Mouse (Mus musculus) hindbrain, embryonic 10.5 days (tissue): ENCODE results near the gene Slco1a4. TPM values are rescaled to one million over a fixed set of nuclear protein-coding genes. Genes with fewer than 3 reads are reported as not detected.

Experiments
- DNase-seq: peaks from one replicate; pipeline ENCODE4 v3.0.0-alpha.2; 2017; ENCODE audit warnings: low spot score
- H3K27ac ChIP-seq: fragments of 300-500 bp; sonication (generic); 2 replicates; pipeline ENCODE4 v1.5.1; 2016; ENCODE audit warnings: mild to moderate bottlenecking, moderate library complexity
- H3K27me3 ChIP-seq: fragments of 300-500 bp; sonication (generic); 2 replicates; pipeline ENCODE4 v1.6.1; 2016; ENCODE audit warnings: mild to moderate bottlenecking; ENCODE audit not compliant: poor library complexity, insufficient read depth, severe bottlenecking
- H3K36me3 ChIP-seq: fragments of 300-500 bp; sonication (generic); 2 replicates; pipeline ENCODE4 v1.6.1; 2016; ENCODE audit warnings: mild to moderate bottlenecking, moderate library complexity
- H3K4me1 ChIP-seq: fragments of 300-500 bp; sonication (generic); replicated peaks from 2 replicates; pipeline ENCODE4 v1.6.1; 2016; ENCODE audit warnings: mild to moderate bottlenecking
- H3K4me3 ChIP-seq: fragments of 300-500 bp; sonication (generic); 2 replicates; pipeline ENCODE4 v1.5.1; 2016; ENCODE audit warnings: mild to moderate bottlenecking, moderate library complexity
- H3K9me3 ChIP-seq: fragments of 300-500 bp; sonication (generic); 2 replicates; pipeline ENCODE4 v1.6.1; 2016; ENCODE audit warnings: mild to moderate bottlenecking, moderate library complexity
- WGBS: fragments of 180-500 bp; shearing (Covaris S2); methylation state at CpG from one replicate; pipeline ENCODE4 v1.1.7; 2016; 5-methylcytosine and 5-hydroxymethylcytosine counted together
- polyA plus RNA-seq: library from polyadenylated mRNA; unstranded; fragments of >200 nt; fragmentation: Nextera tagmentation; extraction: Ambion mirVana; gene quantifications from 2 replicates; pipeline ENCODE4 v1.2.1, GENCODE M21; 2016

Gene Slco1a4
- polyA plus RNA-seq, 1 experiment from 2014 or later: not detected

DNA sequence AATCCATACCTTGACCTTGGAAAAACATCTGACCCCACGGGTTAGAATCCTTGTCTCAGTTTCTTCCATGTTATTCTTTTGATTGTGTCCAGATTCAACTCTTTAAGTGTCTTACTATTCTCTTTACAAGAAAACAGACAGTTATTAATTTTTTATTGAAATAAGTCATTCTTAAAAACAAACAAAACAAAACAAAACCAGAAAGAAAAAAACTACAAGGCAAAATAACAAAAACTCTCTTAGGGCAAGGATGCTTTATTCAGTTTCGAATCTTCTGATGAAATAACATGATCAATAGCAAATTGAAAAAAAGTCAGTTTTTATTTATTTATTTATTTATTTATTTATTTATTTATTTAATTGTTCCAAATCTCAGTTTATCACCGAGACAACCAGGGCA, 82.3 kb downstream of the Slco1a4 start, which contains the start of gene Gm5724:
Gm5724 (minus strand) TSS at position 101 of the 400 bp plus-strand sequence.
- no peak for DNase-seq
- no peaks in the 10 kb centered on the region for H3K9me3 ChIP-seq

More for the DNA sequence above, 82.3 kb downstream of the Slco1a4 start, which contains the start of gene Gm5724:
- no peaks in the 10 kb centered on the region for H3K27me3 ChIP-seq
- H3K4me3 ChIP-seq: no peak within 1 kb of the TSS
- 88% methylated on average over 3 of the region's 3 CpGs for WGBS
- no peaks in the 10 kb centered on the region for H3K4me1 ChIP-seq
- H3K36me3 ChIP-seq: no peaks in the 10 kb centered on the region
- H3K27ac ChIP-seq: no peak within 1 kb of the TSS

Other genes starting within 250 kb of the Slco1a4 start
- not detected in 2 replicates for gene Slco1b2, start 226.7 kb downstream of the Slco1a4 start, polyA plus RNA-seq
- gene Gm5724, start 82.4 kb downstream of the Slco1a4 start, polyA plus RNA-seq: not detected in 2 replicates
- not detected in 2 replicates for gene Slco1a1, start 90.8 kb upstream of the Slco1a4 start, polyA plus RNA-seq
- gene Gm6614, start 155.2 kb upstream of the Slco1a4 start, polyA plus RNA-seq: not detected in 2 replicates